Mouse (Mus musculus): ENCODE measurements around the gene Clec4d. TPM values are rescaled to one million over a fixed set of nuclear protein-coding genes. Genes with fewer than 3 reads are reported as not detected.

Clec4d gene
- polyA plus RNA-seq, 1 experiment from 2014 or later = 0.45 TPM

- Histone ChIP-seq H3K9me3 (replicated peaks; ENCODE audit: low read length) (no peaks in the 10 kb centered on the region), H3K27me3 (ENCODE audit: insufficient read depth, low read length) (no peaks in the 10 kb centered on the region), H3K4me1 (replicated peaks; ENCODE audit: insufficient read depth, low read length) (no peaks in the 10 kb centered on the region), H3K36me3 (ENCODE audit: insufficient read depth, low read length) (no peaks in the 10 kb centered on the region), H3K4me2 (ENCODE audit: low read length) (no peak overlapping the region), H3K9ac (ENCODE audit: low read depth, low read length) (no peak overlapping the region), H3K27ac (no peak overlapping the region), H3K4me3 (replicated peaks; ENCODE audit: low read depth, low read length) (no peak overlapping the region)
- no peak for DNase-seq (ENCODE audit: low spot score)
- no peak for ATAC-seq (replicated peaks; ENCODE audit: low FRiP score, low read depth)
- TF ChIP-seq CTCF (IDR thresholded peaks at IDR 0.05; ENCODE audit: low read depth) = no peak
Measured at GRCm38 (mm10) chr6:123252735-123253134, 9.2 kb upstream of the Clec4d start.

GRCm38 (mm10) chr6:123258946-123259345, 3.0 kb upstream of the Clec4d start:
- Histone ChIP-seq H3K4me3 (replicated peaks; ENCODE audit: low read depth, low read length) (no peak overlapping the region), H3K4me2 (ENCODE audit: low read length) (no peak overlapping the region), H3K9me3 (replicated peaks; ENCODE audit: low read length) (no peaks in the 10 kb centered on the region), H3K9ac (ENCODE audit: low read depth, low read length) (no peak overlapping the region), H3K27me3 (ENCODE audit: insufficient read depth, low read length) (no peaks in the 10 kb centered on the region), H3K27ac (no peak overlapping the region), H3K4me1 (replicated peaks; ENCODE audit: insufficient read depth, low read length) (no peaks in the 10 kb centered on the region), H3K36me3 (ENCODE audit: insufficient read depth, low read length) (no peaks in the 10 kb centered on the region)
- WGBS = 72% methylated on average over 3 of the region's 3 CpGs
- TF ChIP-seq CTCF (IDR thresholded peaks at IDR 0.05; ENCODE audit: low read depth) = 0 out of 2 replicates have a peak, but pooled peaks have one; percentile 21
- ATAC-seq (replicated peaks; ENCODE audit: low FRiP score, low read depth) (no peak), DNase-seq (ENCODE audit: low spot score) (no peak)

- Histone ChIP-seq H3K36me3 (ENCODE audit: insufficient read depth, low read length) (no peaks in the 10 kb centered on the region), H3K9me3 (replicated peaks; ENCODE audit: low read length) (no peaks in the 10 kb centered on the region), H3K9ac (ENCODE audit: low read depth, low read length) (no peak overlapping the region), H3K4me1 (replicated peaks; ENCODE audit: insufficient read depth, low read length) (no peaks in the 10 kb centered on the region), H3K27me3 (ENCODE audit: insufficient read depth, low read length) (no peaks in the 10 kb centered on the region), H3K4me2 (ENCODE audit: low read length) (no peak overlapping the region), H3K27ac (no peak overlapping the region), H3K4me3 (replicated peaks; ENCODE audit: low read depth, low read length) (no peak overlapping the region)
- no peak for TF ChIP-seq CTCF (IDR thresholded peaks at IDR 0.05; ENCODE audit: low read depth)
- WGBS = 79% methylated on average over 4 of the region's 4 CpGs
- DNase-seq (ENCODE audit: low spot score) (no peak), ATAC-seq (replicated peaks; ENCODE audit: low FRiP score, low read depth) (no peak)
Measured at GRCm38 (mm10) chr6:123259889-123260603, 1.9 kb upstream of the Clec4d start.

- Histone ChIP-seq H3K27ac (no peak overlapping the region), H3K36me3 (ENCODE audit: insufficient read depth, low read length) (no peaks in the 10 kb centered on the region), H3K4me2 (ENCODE audit: low read length) (no peak overlapping the region), H3K9me3 (replicated peaks; ENCODE audit: low read length) (no peaks in the 10 kb centered on the region), H3K4me3 (replicated peaks; ENCODE audit: low read depth, low read length) (no peak overlapping the region), H3K4me1 (replicated peaks; ENCODE audit: insufficient read depth, low read length) (no peaks in the 10 kb centered on the region), H3K27me3 (ENCODE audit: insufficient read depth, low read length) (no peaks in the 10 kb centered on the region), H3K9ac (ENCODE audit: low read depth, low read length) (no peak overlapping the region)
- no peak for ATAC-seq (replicated peaks; ENCODE audit: low FRiP score, low read depth)
- no peak for DNase-seq (ENCODE audit: low spot score)
- no peak for TF ChIP-seq CTCF (IDR thresholded peaks at IDR 0.05; ENCODE audit: low read depth)
- WGBS = 89% methylated on average over 1 of the region's 1 CpGs
Measured at GRCm38 (mm10) chr6:123260868-123261267, 1.0 kb upstream of the Clec4d start.

GRCm38 (mm10) chr6:123264194-123264593, 2.3 kb downstream of the Clec4d start:
- H3K4me2 ChIP-seq (ENCODE audit: low read length) = no peak overlapping the region
- no peaks in the 10 kb centered on the region for H3K4me1 ChIP-seq (replicated peaks; ENCODE audit: insufficient read depth, low read length)
- H3K27me3 ChIP-seq (ENCODE audit: insufficient read depth, low read length) = no peaks in the 10 kb centered on the region
- no peaks in the 10 kb centered on the region for H3K36me3 ChIP-seq (ENCODE audit: insufficient read depth, low read length)
- H3K9me3 ChIP-seq (replicated peaks; ENCODE audit: low read length) = no peaks in the 10 kb centered on the region
- ATAC-seq (replicated peaks; ENCODE audit: low FRiP score, low read depth) (no peak), DNase-seq (ENCODE audit: low spot score) (no peak)
- 96% methylated on average over 3 of the region's 3 CpGs for WGBS
- H3K9ac ChIP-seq (ENCODE audit: low read depth, low read length) = no peak overlapping the region
- H3K4me3 ChIP-seq (replicated peaks; ENCODE audit: low read depth, low read length) = no peak overlapping the region
- no peak overlapping the region for H3K27ac ChIP-seq
- no peak for TF ChIP-seq CTCF (IDR thresholded peaks at IDR 0.05; ENCODE audit: low read depth)

- H3K4me3 ChIP-seq (replicated peaks; ENCODE audit: low read depth, low read length) = no peak overlapping the region
- no peaks in the 10 kb centered on the region for H3K36me3 ChIP-seq (ENCODE audit: insufficient read depth, low read length)
- DNase-seq (ENCODE audit: low spot score) = no peak
- no peaks in the 10 kb centered on the region for H3K4me1 ChIP-seq (replicated peaks; ENCODE audit: insufficient read depth, low read length)
- TF ChIP-seq CTCF (IDR thresholded peaks at IDR 0.05; ENCODE audit: low read depth) = no peak
- H3K9me3 ChIP-seq (replicated peaks; ENCODE audit: low read length) = no peaks in the 10 kb centered on the region
- ATAC-seq (replicated peaks; ENCODE audit: low FRiP score, low read depth) = no peak
- H3K27ac ChIP-seq = no peak overlapping the region
- no peak overlapping the region for H3K9ac ChIP-seq (ENCODE audit: low read depth, low read length)
- WGBS = 90% methylated on average over 4 of the region's 4 CpGs
- H3K4me2 ChIP-seq (ENCODE audit: low read length) = no peak overlapping the region
- no peaks in the 10 kb centered on the region for H3K27me3 ChIP-seq (ENCODE audit: insufficient read depth, low read length)
Measured at GRCm38 (mm10) chr6:123265809-123266208, 3.9 kb downstream of the Clec4d start.

GRCm38 (mm10) chr6:123266945-123267344, 5.0 kb downstream of the Clec4d start:
- H3K4me3 ChIP-seq (replicated peaks; ENCODE audit: low read depth, low read length) = no peak overlapping the region
- no peak overlapping the region for H3K9ac ChIP-seq (ENCODE audit: low read depth, low read length)
- no peaks in the 10 kb centered on the region for H3K4me1 ChIP-seq (replicated peaks; ENCODE audit: insufficient read depth, low read length)
- 75% methylated on average over 5 of the region's 5 CpGs for WGBS
- ATAC-seq (replicated peaks; ENCODE audit: low FRiP score, low read depth) = no peak
- H3K27ac ChIP-seq = no peak overlapping the region
- no peaks in the 10 kb centered on the region for H3K27me3 ChIP-seq (ENCODE audit: insufficient read depth, low read length)
- no peak for DNase-seq (ENCODE audit: low spot score)
- H3K4me2 ChIP-seq (ENCODE audit: low read length) = no peak overlapping the region
- no peaks in the 10 kb centered on the region for H3K36me3 ChIP-seq (ENCODE audit: insufficient read depth, low read length)
- no peak for TF ChIP-seq CTCF (IDR thresholded peaks at IDR 0.05; ENCODE audit: low read depth)
- no peaks in the 10 kb centered on the region for H3K9me3 ChIP-seq (replicated peaks; ENCODE audit: low read length)

All from kidney, postnatal 0 days (tissue).